Mouse (Mus musculus) adrenal gland, adult (tissue): ENCODE measurements at regions not wholly inside any gene's neighbourhood (a gene's known extent, or its start where the extent isn't known, plus 50 kb on each side); places are given as distances from the start of the nearest gene placed in this dataset.
"Not testable (repeated sequence)": the region's sequence is repeated elsewhere in the genome, so short reads cannot be mapped to it uniquely, and the experiment has no call there.

Experiments
- DNase-seq, 2 experiments: peaks; one replicate each; pipeline ENCODE4 v3.0.0; 2022 to 2023; ENCODE audit warnings: low spot score in 1 of 2; ENCODE audit not compliant: inconsistent age in 2 of 2

DNA sequence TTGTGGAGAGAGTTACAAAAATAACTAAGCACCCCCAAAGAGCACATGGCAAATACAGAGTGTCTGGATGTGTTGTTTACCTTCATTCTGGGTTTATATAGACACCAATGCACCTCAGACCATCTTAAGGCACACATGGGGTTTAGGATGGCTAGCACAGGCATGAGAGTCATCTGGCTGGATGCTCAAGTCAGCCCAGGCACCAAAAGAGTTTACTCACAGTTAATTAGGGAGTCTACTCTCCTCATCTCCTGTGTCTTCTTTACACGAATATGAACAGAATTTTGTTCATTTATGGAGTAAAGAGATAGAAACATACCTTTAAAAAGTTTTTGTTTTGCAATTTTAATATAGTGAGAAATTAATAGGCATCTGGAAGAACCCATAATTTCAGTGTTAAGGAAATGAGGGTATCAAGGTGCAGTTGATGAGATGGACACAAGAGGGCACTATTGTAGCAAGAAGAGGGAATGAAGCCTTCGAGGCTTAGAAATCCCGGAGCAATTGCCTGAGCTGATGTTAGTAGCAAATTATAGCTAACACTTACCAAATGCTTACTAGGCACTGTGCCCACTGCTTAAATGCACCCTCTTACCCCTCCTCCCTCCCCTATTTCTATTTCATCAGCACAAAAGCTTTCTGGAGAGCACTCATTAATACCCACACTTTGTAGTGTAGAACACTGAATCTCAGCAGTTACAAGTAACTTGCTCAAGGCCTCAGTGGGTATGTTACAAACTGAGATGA, 174.6 kb downstream of the Eepd1 start:
- DNase-seq: peak; percentile 13 to 76

DNA sequence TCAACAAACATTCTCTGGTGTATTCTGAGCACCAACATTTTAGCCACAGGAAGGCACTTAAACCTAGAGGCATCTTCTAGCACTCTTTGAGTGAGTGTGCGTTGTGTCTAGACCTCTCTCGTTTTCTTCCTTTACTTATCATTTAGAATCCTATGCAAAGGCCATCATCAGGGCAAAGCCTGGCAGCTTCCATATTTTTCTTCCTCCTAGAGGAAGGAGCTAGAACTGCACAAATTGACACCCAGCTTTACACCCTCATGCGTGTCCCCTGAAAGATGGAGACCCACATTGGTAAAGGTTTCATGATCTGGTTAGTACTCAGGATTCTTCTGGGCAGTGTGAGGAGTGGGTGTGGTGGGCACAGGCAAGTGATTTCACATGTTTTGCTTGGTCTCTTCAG, 175.2 kb downstream of the Eepd1 start:
- DNase-seq: no peak

DNA sequence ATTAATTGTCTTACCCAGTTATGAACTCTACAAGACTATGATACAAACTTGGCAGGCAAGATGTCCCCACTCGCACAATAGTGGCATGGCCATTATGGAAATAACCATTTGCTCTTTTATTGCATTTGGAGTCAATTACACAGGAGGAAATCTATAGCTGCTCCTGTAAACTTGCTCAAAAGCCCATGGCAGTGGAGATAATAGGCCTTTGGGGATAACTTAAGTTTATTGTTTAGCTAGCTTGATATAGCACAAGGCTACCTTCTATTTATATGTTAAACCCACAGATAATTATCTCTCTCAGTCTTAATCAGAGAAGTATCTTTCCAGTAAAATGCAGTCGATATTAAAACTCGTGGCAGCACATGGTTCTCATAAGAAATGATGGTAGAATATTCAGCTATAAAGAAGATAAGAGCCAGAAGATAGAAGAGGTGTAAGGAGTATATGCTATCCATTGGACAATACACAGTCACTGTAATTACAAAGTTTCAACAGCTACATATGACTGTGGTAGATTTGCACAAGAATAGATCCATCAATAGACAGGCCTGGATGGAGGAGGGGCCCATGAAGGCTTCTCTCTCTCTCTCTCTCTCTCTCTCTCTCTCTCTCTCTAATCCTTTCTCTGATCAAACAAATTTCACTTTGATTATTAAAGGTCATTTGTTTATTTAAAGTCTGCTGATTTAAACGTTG, 202.4 kb downstream of the Eepd1 start:
- no peak for DNase-seq

DNA sequence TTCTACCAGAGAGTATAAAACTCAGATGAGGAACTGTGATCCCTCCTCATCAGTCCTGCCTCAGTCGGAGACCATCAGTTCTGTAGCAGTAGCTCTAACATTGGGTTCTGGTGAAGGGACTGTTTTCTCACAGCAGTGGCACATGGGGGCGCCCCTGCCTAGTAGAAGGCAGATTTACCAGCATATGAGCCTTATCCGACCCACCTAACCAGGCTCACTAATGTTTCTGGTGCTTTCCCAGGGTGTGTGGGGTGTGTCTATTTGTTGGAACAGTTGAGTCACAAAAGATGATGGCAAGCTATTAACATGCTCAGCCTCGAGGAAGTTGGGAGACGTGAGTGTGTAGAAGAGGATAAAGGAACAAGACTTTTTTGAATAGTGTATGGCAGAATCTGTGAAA, 212.3 kb downstream of the Eepd1 start:
- DNase-seq: peak; percentile 6 to 68

DNA sequence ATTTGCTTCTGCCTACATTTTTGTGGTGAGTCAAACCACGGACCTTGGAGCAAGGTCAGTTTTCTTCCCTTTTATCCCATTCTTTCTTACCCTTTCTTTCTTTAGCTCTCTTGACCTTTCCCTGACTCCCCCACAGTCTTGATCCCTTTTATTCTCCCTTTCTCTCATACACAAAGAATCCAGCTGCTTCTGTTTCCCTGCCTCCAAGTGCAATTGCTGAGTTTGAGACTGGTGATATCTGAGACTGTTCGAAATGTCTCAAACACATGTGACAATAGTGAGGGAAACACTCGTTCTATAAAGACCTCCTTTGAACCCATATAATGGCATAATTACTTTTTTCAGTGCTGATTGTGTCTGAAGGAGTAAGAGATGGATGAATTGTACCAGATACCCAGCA, 213.7 kb downstream of the Eepd1 start:
- DNase-seq: no peak

DNA sequence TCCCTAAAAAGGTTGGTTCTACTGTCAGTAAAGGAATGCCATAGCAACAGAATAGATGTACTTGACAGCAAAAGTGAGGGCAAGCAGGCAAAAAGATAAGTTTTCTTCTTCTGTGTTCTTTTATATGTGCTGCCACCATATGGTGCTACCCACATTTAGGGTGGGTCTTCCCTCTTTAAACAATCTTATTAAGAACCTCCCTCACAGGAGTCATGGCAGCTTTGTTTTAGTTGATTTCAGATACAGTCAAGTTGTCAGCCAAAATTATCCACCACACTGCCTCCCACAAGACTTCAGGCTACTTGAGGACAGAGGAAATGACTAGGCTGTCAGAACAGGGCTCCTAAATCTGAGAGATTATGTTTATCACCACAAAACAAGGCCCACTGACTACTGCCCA, 232.3 kb downstream of the Eepd1 start:
- no peak for DNase-seq

DNA sequence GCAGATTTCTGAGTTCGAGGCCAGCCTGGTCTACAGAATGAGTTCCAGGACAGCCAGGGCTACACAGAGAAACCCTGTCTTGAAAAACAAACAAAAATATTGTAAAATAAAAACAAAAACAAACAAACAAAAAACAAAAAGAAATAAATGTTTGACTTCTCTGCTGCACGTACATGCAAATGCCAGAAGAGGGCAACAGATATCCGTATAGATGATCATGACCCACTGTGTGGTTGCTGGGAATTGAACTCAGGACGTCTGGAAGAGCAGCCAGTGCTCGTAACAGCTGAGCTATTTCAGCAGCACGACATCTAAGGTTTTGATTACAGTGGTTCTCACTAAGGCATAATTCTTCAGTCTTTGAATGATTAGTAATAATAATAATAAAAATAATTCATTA, 262.8 kb downstream of the Eepd1 start:
- no peak for DNase-seq

DNA sequence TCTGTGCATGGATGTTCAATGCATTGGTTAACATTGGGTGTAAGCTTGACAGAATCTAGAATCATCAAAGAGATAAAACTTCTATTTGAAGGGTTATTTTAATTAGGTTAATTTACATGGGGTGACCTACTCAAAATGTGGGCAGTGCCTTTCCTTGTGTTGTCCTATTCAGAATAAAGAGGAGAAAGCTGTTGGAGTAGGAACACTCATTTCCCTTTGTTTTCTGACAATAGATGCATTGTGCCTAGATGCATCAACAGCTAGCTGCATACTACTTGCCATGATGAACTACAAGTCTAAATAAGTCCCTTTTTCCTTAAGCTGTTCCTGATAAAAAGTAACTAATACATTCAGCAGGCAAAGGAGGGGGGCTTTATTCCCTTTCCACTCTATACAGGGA, 269.8 kb downstream of the Eepd1 start:
- DNase-seq: no peak

DNA sequence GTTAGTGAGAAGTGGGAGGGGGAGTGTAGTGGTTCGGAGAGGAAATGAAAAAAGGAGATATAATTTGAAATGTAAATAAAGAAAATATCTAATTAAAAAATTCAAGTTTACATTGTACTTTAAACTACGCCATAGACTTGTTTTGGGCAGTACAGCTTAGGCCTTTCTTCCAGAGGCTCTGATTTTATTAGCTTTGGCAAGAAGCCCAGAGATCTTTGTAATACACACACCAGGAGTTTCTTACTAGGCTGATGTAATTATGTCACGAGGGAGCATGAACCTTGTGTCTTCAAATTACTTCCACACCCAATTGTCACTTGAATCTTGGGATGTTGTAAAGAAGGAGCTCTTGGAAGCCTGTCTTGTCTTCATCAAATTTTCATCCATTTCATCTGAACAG, 292.6 kb downstream of the Eepd1 start:
- DNase-seq: peak in 1 of 2 experiments; percentile 32

DNA sequence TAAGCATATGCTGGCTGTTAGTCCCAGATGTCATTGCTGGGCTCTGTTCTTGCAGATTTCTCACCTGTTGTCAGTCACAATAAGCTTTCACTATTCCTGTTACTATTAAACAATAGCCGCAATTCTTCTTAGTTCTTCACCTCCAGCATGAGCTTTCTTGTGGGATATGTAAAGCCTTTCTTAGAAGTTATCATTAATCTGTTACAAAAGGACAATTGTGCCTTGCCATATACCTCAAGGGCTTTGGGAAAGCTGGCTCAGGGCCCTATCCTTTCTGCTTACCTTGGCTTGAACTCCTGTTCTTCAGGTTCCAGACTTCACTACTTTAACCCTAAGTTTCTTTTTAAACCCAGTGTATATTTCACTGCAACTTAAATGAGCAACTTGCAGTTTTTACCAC, 301.3 kb downstream of the Eepd1 start:
- no peak for DNase-seq

DNA sequence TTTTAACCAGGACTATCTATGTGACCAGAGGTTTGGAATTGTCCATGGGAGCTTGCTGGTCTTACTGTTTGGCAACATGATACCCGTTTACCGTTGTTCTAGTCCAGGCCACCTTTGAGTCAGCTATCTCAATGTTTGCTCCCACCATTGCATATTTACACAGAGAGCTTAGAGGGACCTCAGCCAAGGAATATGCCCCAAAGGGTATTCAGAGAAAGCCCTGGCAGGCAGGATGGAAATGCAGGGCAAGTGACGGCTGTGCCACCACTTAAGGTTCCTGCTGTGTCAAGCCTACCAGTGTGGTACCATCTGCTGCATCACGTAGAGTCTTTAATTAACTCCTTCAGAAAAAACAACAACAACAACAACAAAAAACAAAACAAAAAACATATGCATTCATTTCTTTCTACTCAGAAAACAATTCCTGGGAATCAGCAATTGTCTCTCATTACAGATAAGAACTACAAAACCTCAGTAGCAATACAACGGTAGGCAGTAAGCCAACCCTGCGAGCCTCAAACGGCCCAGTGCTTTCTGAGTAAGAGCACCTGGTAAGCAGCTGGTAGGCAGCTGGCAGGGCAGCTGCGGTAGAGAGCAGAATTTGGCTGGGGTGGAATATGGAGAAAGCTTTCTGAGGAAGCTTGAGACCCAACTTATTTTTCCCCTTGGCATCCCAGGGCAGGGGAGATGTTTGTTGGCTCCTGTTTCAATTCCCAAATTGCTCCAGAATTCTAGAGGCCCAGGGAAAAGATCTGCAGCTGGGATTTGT, 314.0 kb downstream of the Eepd1 start:
- no peak for DNase-seq

DNA sequence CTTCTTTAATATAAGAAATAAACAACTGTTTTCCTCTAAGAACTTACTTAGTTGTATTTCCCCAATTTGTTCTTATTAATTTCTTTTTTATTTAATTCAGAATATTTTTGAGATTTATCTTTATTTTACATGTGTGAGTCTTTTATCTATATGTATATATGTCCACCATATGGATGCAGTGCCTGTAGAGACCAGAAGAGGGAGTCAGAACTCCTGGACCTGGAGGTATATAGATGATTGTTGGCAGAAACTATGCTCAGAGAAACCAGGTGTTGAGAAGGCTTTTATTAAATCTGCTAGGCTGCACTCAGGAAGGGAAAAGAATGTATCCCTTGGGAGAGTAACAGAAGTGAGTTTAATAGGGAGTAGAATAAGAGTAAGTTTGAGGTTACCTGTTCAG, 328.2 kb downstream of the Eepd1 start:
- no peak for DNase-seq

DNA sequence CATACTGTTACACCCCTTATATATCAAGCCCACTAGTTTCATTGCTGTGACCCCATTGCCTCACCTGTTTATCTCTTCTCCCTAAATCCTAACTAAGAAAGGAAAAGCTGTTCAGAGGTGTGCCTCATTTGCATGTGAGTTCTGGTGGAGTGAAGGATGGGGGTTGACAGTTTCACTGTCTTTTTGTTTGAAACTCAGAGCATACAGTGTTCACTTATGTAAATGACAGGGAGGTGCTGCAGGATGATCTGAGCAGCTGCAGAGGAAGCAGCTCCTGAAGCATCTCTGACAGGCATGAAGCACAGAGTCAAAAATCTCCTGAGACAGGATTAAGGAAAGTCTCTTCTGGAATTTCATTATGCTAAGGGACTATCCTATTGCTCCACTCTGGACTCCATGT, 351.9 kb downstream of the Eepd1 start:
- DNase-seq: no peak

DNA sequence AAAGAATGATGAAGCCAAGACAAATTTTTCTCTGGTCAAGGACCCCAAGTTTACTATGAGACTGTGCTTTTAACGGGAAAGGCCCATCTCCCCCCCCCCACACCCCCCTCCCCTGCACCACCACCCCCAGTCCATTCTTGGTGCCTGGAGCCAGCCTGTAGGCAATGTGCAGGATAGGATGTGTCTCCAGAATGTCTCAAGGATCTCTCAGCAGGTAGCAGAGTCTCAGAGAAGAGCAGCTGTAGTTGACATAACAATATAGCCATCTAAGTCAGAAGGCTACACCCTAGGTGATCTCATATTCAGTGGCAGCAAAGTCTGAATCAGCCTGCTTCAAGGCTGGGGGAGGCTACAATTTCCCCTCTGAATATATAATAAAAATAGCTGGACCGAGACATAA, 368.6 kb downstream of the Eepd1 start:
- not testable (repeated sequence) for DNase-seq

DNA sequence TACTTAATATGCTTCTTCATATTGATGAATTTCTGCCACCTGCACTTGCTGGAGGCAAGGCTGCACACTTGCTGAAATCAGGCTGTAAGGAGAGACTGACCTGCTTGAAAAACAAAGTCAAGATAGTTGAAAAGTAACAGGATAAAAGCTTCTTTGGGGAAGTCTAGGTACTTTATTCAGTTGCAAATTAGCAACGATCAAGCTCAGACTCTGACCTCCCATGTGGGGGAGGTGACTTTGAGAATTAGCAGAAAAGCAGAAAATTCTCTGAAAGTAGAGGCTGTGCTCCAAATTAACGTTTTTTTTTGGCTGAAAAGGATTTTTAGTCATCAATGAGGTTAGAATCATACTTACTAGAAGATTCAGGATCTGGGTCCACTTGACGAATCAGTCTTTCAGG, 369.3 kb downstream of the Eepd1 start:
- DNase-seq: not testable (repeated sequence)

DNA sequence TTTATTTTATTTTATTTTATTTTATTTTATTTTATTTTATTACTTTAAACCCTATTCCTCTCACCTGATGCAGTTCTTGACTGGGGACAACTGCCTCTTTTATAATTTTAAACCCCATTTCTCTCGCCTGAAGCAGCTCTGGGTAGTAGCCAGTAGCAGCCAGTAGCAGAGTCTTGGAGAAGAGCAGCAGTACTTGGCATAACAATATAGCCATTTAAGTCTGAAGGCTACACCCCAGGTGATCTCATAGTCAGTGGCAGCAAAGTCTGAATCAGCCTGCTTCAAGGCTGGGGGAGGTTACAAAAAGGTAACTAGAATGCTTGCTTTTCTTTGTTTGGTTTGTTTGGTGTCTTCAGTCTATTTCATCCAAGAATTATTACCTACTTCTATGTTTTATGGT, 373.2 kb downstream of the Eepd1 start:
- no peak for DNase-seq

DNA sequence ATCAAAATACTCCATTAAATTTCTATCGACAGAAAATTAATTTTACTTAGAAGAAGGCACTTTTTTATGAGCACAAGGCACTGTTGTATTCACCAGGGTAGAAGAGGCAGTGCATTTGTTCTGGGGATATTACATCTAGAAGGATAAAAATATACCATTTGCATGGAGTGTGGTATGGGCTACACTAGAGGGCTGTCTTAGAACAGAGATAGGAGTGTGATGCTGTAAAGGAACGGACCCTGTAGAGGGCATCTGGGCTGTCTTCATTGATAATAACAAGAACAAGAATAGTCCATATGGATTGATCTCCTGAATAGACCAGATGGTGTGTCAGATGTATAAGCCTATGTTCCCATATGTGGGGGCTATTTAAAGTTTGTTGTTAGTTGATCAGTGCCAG, 388.9 kb downstream of the Eepd1 start:
- no peak for DNase-seq

DNA sequence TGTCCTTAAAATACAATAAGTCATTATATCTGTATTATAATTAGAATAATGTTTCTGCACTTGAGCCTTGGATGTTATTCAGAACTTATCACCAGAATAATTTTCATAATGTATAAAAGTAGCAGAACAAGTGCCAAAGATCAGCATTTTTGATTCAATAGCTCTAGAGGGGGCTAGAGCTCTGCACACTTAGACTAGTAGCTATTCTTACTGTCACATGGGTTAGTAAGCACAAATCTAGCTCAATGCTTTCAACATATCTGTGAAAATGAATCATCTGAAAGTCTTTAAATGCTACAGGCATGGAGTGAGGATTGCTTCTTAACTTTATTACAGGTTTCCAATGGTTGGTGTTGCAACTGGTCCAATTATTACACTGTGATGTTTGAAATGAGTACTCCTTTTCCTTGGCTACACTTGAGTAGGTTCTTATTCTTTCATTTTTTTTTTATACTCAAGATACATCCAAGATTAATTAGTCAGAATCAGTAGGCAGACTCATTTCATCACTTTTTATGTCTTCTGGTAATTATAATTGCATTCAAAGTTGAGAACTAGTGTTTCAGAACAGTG, 415.1 kb downstream of the Eepd1 start:
- peak in 1 of 2 experiments; percentile 16 for DNase-seq
